Mouse (Mus musculus) heart, adult 2 months (tissue): ENCODE results near the gene Snx13.

Experiments
- CTCF ChIP-seq: fragments of 200-600 bp; IDR thresholded peaks from 2 replicates; pipeline ENCODE4 v1.8.1; 2022; ENCODE audit warnings: antibody characterized with exemption, mild to moderate bottlenecking, moderate library complexity
- EP300 ChIP-seq: fragments of 200-500 bp; IDR thresholded peaks from 2 replicates; pipeline ENCODE4 v1.6.1; 2011; ENCODE audit warnings: low read depth, low read length, control low read depth; ENCODE audit not compliant: insufficient read depth
- POLR2A ChIP-seq: fragments of 200-500 bp; IDR thresholded peaks from 2 replicates; pipeline ENCODE4 v1.6.1; 2011; ENCODE audit warnings: mild to moderate bottlenecking, low read depth, low read length, control low read depth; ENCODE audit not compliant: insufficient read depth

- TF ChIP-seq CTCF (no peak), EP300 (no peak), POLR2A (no peak)
Measured at GRCm38 (mm10) chr12:35038668-35039570, 8.1 kb upstream of the Snx13 start.
